Mouse (Mus musculus): Measurements from ENCODE around the gene Gm527. TPM values are rescaled to one million over a fixed set of nuclear protein-coding genes. Genes with fewer than 3 reads are reported as not detected.

Gm527 gene
- polyA plus RNA-seq, 1 experiment from 2014 or later: 3.9 TPM

- Histone ChIP-seq H3K9ac (peak overlapping the region; percentile 95), H3K4me1 (peaks cover 35% of the 10 kb centered on the region), H3K27ac (peak overlapping the region; percentile 93), H3K36me3 (peaks cover 7% of the 10 kb centered on the region; the same call in 1 of the 2 replicates), H3K27me3 (no peaks in the 10 kb centered on the region), H3K4me2 (peak overlapping the region; percentile 82), H3K9me3 (replicated peaks) (no peaks in the 10 kb centered on the region), H3K4me3 (replicated peaks) (peak overlapping the region; percentile 93)
- no peak for ATAC-seq (replicated peaks; ENCODE audit: low FRiP score)
- 3% methylated on average over 19 of the region's 19 CpGs for WGBS
Measured at GRCm38 (mm10) chr12:64966652-64967435, 49.1 kb downstream of the Gm527 start.

DNA sequence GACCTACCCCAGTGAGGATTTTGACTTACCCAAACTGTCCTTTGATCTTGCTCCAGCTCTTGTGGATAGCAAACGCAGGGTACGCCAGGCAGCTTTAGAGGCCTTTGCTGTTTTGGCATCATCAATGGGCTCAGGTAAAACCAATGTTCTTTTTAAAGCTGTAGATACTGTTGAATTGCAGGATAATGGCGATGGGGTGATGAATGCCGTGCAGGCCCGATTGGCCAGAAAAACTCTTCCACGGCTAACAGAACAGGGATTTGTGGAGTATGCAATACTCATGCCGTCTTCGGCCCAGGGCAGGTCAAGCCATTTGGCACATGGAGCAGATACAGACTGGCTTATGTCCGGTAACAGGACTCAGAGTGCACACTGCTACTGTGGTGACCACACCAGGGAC, 49.8 kb downstream of the Gm527 start:
- Histone ChIP-seq H3K4me3 (replicated peaks) (peak overlapping the region; percentile 93), H3K9me3 (replicated peaks) (no peaks in the 10 kb centered on the region), H3K27me3 (no peaks in the 10 kb centered on the region), H3K4me2 (peak overlapping the region; percentile 82), H3K4me1 (peaks cover 35% of the 10 kb centered on the region), H3K9ac (peak overlapping the region; percentile 95), H3K27ac (no peak overlapping the region), H3K36me3 (peaks cover 7% of the 10 kb centered on the region; the same call in 1 of the 2 replicates)
- 2% methylated on average over 9 of the region's 9 CpGs for WGBS
- ATAC-seq (replicated peaks; ENCODE audit: low FRiP score): no peak

- H3K4me2 ChIP-seq: peak overlapping the region; percentile 82
- WGBS: 3% methylated on average over 2 of the region's 2 CpGs
- peak overlapping the region; percentile 95 for H3K9ac ChIP-seq
- ATAC-seq (replicated peaks; ENCODE audit: low FRiP score): no peak
- peak overlapping the region; percentile 93 for H3K4me3 ChIP-seq (replicated peaks)
- H3K27me3 ChIP-seq: no peaks in the 10 kb centered on the region
- H3K9me3 ChIP-seq (replicated peaks): no peaks in the 10 kb centered on the region
- H3K27ac ChIP-seq: no peak overlapping the region
- H3K36me3 ChIP-seq: peaks cover 7% of the 10 kb centered on the region; the same call in 1 of the 2 replicates
- peaks cover 35% of the 10 kb centered on the region for H3K4me1 ChIP-seq
Measured at GRCm38 (mm10) chr12:64968067-64968466, 50.4 kb downstream of the Gm527 start.

GRCm38 (mm10) chr12:64971399-64971798, 53.7 kb downstream of the Gm527 start:
- Histone ChIP-seq H3K9ac (no peak overlapping the region), H3K4me2 (peak overlapping the region; percentile 22; the same call in 1 of the 2 replicates), H3K9me3 (replicated peaks) (no peaks in the 10 kb centered on the region), H3K4me3 (replicated peaks) (no peak overlapping the region), H3K27me3 (no peaks in the 10 kb centered on the region), H3K27ac (no peak overlapping the region), H3K36me3 (peaks cover 10% of the 10 kb centered on the region; the same call in 1 of the 2 replicates), H3K4me1 (peaks cover 32% of the 10 kb centered on the region)
- ATAC-seq (replicated peaks; ENCODE audit: low FRiP score): no peak

- Histone ChIP-seq H3K27ac (no peak overlapping the region), H3K36me3 (peaks cover 13% of the 10 kb centered on the region), H3K4me3 (replicated peaks) (no peak overlapping the region), H3K27me3 (no peaks in the 10 kb centered on the region), H3K4me1 (peaks cover 28% of the 10 kb centered on the region), H3K9me3 (replicated peaks) (no peaks in the 10 kb centered on the region), H3K9ac (no peak overlapping the region), H3K4me2 (no peak overlapping the region)
- WGBS: 79% methylated on average over 6 of the region's 6 CpGs
- no peak for ATAC-seq (replicated peaks; ENCODE audit: low FRiP score)
Measured at GRCm38 (mm10) chr12:64972063-64972462, 54.4 kb downstream of the Gm527 start.

Other genes starting within 250 kb of the Gm527 start
- 8.5 and 9.9 TPM in 2 replicates for gene Klhl28, start 47.6 kb downstream of the Gm527 start, polyA plus RNA-seq (2015; fragmentation: Nextera tagmentation; extraction: Ambion mirVana)
- gene Togaram1, start 47.9 kb downstream of the Gm527 start, polyA plus RNA-seq (2015; fragmentation: Nextera tagmentation; extraction: Ambion mirVana): 30.2 and 31.3 TPM in 2 replicates
- 52.3 and 55.4 TPM in 2 replicates for gene Prpf39, start 118.4 kb downstream of the Gm527 start, polyA plus RNA-seq (2015; fragmentation: Nextera tagmentation; extraction: Ambion mirVana)
- gene Fkbp3, start 156.1 kb downstream of the Gm527 start, polyA plus RNA-seq (2015; fragmentation: Nextera tagmentation; extraction: Ambion mirVana): 492 and 540 TPM in 2 replicates
- gene Fancm, start 157.7 kb downstream of the Gm527 start, polyA plus RNA-seq (2015; fragmentation: Nextera tagmentation; extraction: Ambion mirVana): 9.9 and 10.3 TPM in 2 replicates